In genomic region chr5:5510304-5510887, GRCm38 (mm10) we compare ENCODE assay signal across 13 mouse cellular contexts. TPM values are rescaled to one million over a fixed set of nuclear protein-coding genes. Genes with fewer than 3 reads are reported as not detected.
DNase-seq lines count a peak whose midpoint lies in the region; ATAC-seq and TF ChIP-seq lines count a peak whose summit lies in the region.
"Had no signal": no experiment of that assay in that cellular context is flagged by ENCODE, and none has a peak within 500 bp of the region (broad histone marks: within the 10 kb centered on the region; RNA-seq: fewer than 3 reads in every experiment).

No protein-coding gene starts in this region.

- peaks cover 4% of the 10 kb centered on the region; the same call in 1 of the 2 replicates for H3K36me3 ChIP-seq in hindbrain, embryonic 13.5 days
- no peaks in the 10 kb centered on the region for H3K36me3 ChIP-seq in hindbrain, embryonic 11.5 days (ENCODE audit: control insufficient read depth, insufficient read depth, low read length)
- no peaks in the 10 kb centered on the region for H3K36me3 ChIP-seq in forebrain, postnatal 0 days (ENCODE audit: insufficient read depth)
- no peaks in the 10 kb centered on the region for H3K36me3 ChIP-seq in liver, embryonic 11.5 days (ENCODE audit: control insufficient read depth, insufficient read depth, low read length)

- peak; percentile 27 for DNase-seq in cerebellum, adult 11 months
- no peak for DNase-seq in hindbrain, embryonic 11.5 days (ENCODE audit: low spot score)
- DNase-seq in brain, adult 2 months (ENCODE audit: low read depth, low spot score), result peak; percentile 51
- no peak for DNase-seq in forebrain, postnatal 0 days
- no peak for DNase-seq in liver, embryonic 11.5 days (ENCODE audit: low spot score)
- DNase-seq: adrenal gland, adult 2 months; heart, adult 18-20 months had no signal

- H3K9ac ChIP-seq in hindbrain, embryonic 13.5 days, result 0 out of 2 replicates have a peak overlapping the region, but pooled peaks have one; percentile 8
- H3K9ac ChIP-seq in hindbrain, embryonic 11.5 days (ENCODE audit: low read depth, low read length), result no peak overlapping the region
- no peak overlapping the region for H3K9ac ChIP-seq in forebrain, postnatal 0 days
- H3K9ac ChIP-seq in liver, embryonic 11.5 days (ENCODE audit: low read depth, low read length), result no peak overlapping the region
- H3K9ac ChIP-seq: liver, embryonic 14.5 days; stomach, embryonic 15.5 days had no signal

- no peak for TF ChIP-seq CTCF in forebrain, postnatal 0 days (IDR thresholded peaks at IDR 0.05; ENCODE audit: low read depth)

- H3K27me3 ChIP-seq in hindbrain, embryonic 13.5 days, result no peaks in the 10 kb centered on the region
- H3K27me3 ChIP-seq in hindbrain, embryonic 11.5 days (ENCODE audit: control insufficient read depth, insufficient read depth, low read length), result no peaks in the 10 kb centered on the region
- no peaks in the 10 kb centered on the region for H3K27me3 ChIP-seq in forebrain, postnatal 0 days (ENCODE audit: insufficient read depth, low read length)
- no peaks in the 10 kb centered on the region for H3K27me3 ChIP-seq in liver, embryonic 11.5 days (replicated peaks; ENCODE audit: control insufficient read depth, insufficient read depth, low read length)
- H3K27me3 ChIP-seq: stomach, embryonic 15.5 days had no signal

- 52% methylated on average over 10 of the region's 10 CpGs for WGBS in hindbrain, embryonic 13.5 days
- 63% methylated on average over 10 of the region's 10 CpGs for WGBS in hindbrain, embryonic 11.5 days
- WGBS in forebrain, postnatal 0 days, result 21% methylated on average over 10 of the region's 10 CpGs
- 88% methylated on average over 10 of the region's 10 CpGs for WGBS in liver, embryonic 11.5 days

- no peak overlapping the region for H3K27ac ChIP-seq in hindbrain, embryonic 13.5 days
- no peak overlapping the region for H3K27ac ChIP-seq in hindbrain, embryonic 11.5 days (ENCODE audit: low read depth, low read length)
- H3K27ac ChIP-seq in forebrain, postnatal 0 days (ENCODE audit: low read depth, low read length), result no peak overlapping the region
- H3K27ac ChIP-seq in liver, embryonic 11.5 days (ENCODE audit: low read depth, low read length), result no peak overlapping the region
- H3K27ac ChIP-seq: liver, embryonic 14.5 days; stomach, embryonic 15.5 days had no signal

- no peaks in the 10 kb centered on the region for H3K9me3 ChIP-seq in hindbrain, embryonic 13.5 days
- H3K9me3 ChIP-seq in hindbrain, embryonic 11.5 days (ENCODE audit: control insufficient read depth, low read length), result no peaks in the 10 kb centered on the region
- H3K9me3 ChIP-seq in forebrain, postnatal 0 days (ENCODE audit: low read length), result no peaks in the 10 kb centered on the region
- H3K9me3 ChIP-seq in liver, embryonic 11.5 days (ENCODE audit: control insufficient read depth, low read length), result no peaks in the 10 kb centered on the region
- H3K9me3 ChIP-seq: G1E; stomach, embryonic 15.5 days had no signal

- H3K4me2 ChIP-seq in hindbrain, embryonic 13.5 days, result no peak overlapping the region
- no peak overlapping the region for H3K4me2 ChIP-seq in hindbrain, embryonic 11.5 days (replicated peaks; ENCODE audit: low read depth, low read length)
- H3K4me2 ChIP-seq in forebrain, postnatal 0 days (ENCODE audit: low read depth), result peak overlapping the region; percentile 3; the same call in 1 of the 2 replicates
- no peak overlapping the region for H3K4me2 ChIP-seq in liver, embryonic 11.5 days
- H3K4me2 ChIP-seq: stomach, embryonic 15.5 days had no signal

- H3K4me3 ChIP-seq in hindbrain, embryonic 13.5 days, result no peak overlapping the region
- H3K4me3 ChIP-seq in hindbrain, embryonic 11.5 days (ENCODE audit: low read depth, low read length), result no peak overlapping the region
- no peak overlapping the region for H3K4me3 ChIP-seq in forebrain, postnatal 0 days (ENCODE audit: low read depth, low read length)
- H3K4me3 ChIP-seq in liver, embryonic 11.5 days (ENCODE audit: low read depth, low read length), result no peak overlapping the region
- H3K4me3 ChIP-seq: stomach, embryonic 15.5 days had no signal

- no peak for ATAC-seq in cerebellum, adult (ENCODE audit: insufficient number of reproducible peaks, low FRiP score, low TSS enrichment)
- no peak for ATAC-seq in hindbrain, embryonic 13.5 days (ENCODE audit: low FRiP score)
- no peak for ATAC-seq in hindbrain, embryonic 11.5 days (ENCODE audit: low FRiP score)
- ATAC-seq in forebrain, postnatal 0 days, result no peak
- no peak for ATAC-seq in granulocyte monocyte progenitor cell, adult 5-6 weeks (replicated peaks; ENCODE audit: poor library complexity, severe bottlenecking)
- no peak for ATAC-seq in liver, embryonic 11.5 days (replicated peaks; ENCODE audit: low FRiP score)

- H3K4me1 ChIP-seq in hindbrain, embryonic 13.5 days (replicated peaks), result peaks cover 24% of the 10 kb centered on the region
- peaks cover 4% of the 10 kb centered on the region; the same call in 1 of the 2 replicates for H3K4me1 ChIP-seq in hindbrain, embryonic 11.5 days (replicated peaks; ENCODE audit: control insufficient read depth, insufficient read depth, low read length)
- 0 out of 2 replicates have a peak, but pooled peaks cover 4% of the 10 kb centered on the region for H3K4me1 ChIP-seq in forebrain, postnatal 0 days (ENCODE audit: insufficient read depth)
- H3K4me1 ChIP-seq in liver, embryonic 11.5 days (replicated peaks; ENCODE audit: control insufficient read depth, insufficient read depth, low read length), result no peaks in the 10 kb centered on the region

RNA-seq across cellular contexts. Expression of gene Cldn12, which starts 4.4 kb away (rescaled TPM):
- polyA plus RNA-seq in hindbrain, embryonic 13.5 days (2015; fragmentation: Nextera tagmentation; extraction: Ambion mirVana), result 18.9 and 20.6 TPM in 2 replicates
- polyA plus RNA-seq in hindbrain, embryonic 11.5 days (2014; fragmentation: Nextera tagmentation; extraction: Ambion mirVana), result 25.7 and 30.9 TPM in 2 replicates
- 17.8 and 22.5 TPM in 2 replicates for total RNA-seq in forebrain, postnatal 0 days (2014; rRNA removed)
- 10.1 and 13.0 TPM in 2 replicates for polyA plus RNA-seq in forebrain, postnatal 0 days (2015; fragmentation: Nextera tagmentation; extraction: Ambion mirVana)
- total RNA-seq in granulocyte monocyte progenitor cell, adult 5-6 weeks (2014; fragmentation: Nextera tagmentation), result 1.4 and 3.4 TPM in 2 replicates
- total RNA-seq in granulocyte monocyte progenitor cell, adult 5-6 weeks (2017), result 4.2 and 7.5 TPM in 2 replicates
- polyA plus RNA-seq in liver, embryonic 11.5 days (2014; fragmentation: Nextera tagmentation; extraction: Ambion mirVana), result 14.1 and 16.9 TPM in 2 replicates

RNA-seq across cellular contexts. Expression of gene 1700015F17Rik, which starts 31.5 kb away (rescaled TPM):
- polyA plus RNA-seq in hindbrain, embryonic 13.5 days (2015; fragmentation: Nextera tagmentation; extraction: Ambion mirVana), result not detected in 2 replicates
- polyA plus RNA-seq in hindbrain, embryonic 11.5 days (2014; fragmentation: Nextera tagmentation; extraction: Ambion mirVana), result not detected in 2 replicates
- total RNA-seq in forebrain, postnatal 0 days (2014; rRNA removed), result not detected in 2 replicates
- 0.23 and 0.45 TPM in 2 replicates for polyA plus RNA-seq in forebrain, postnatal 0 days (2015; fragmentation: Nextera tagmentation; extraction: Ambion mirVana)
- not detected in 2 replicates for total RNA-seq in granulocyte monocyte progenitor cell, adult 5-6 weeks (2014; fragmentation: Nextera tagmentation)
- not detected in 2 replicates for total RNA-seq in granulocyte monocyte progenitor cell, adult 5-6 weeks (2017)
- polyA plus RNA-seq in liver, embryonic 11.5 days (2014; fragmentation: Nextera tagmentation; extraction: Ambion mirVana), result not detected in 2 replicates
- total RNA-seq: adrenal gland, adult 2 months; G1E; heart, adult 18-20 months had no signal
- polyA plus RNA-seq: adrenal gland, adult 2 months; G1E; liver, embryonic 14.5 days; stomach, embryonic 15.5 days had no signal

RNA-seq across cellular contexts. Expression of gene Gtpbp10, which starts 48.9 kb away (rescaled TPM):
- polyA plus RNA-seq in hindbrain, embryonic 13.5 days (2015; fragmentation: Nextera tagmentation; extraction: Ambion mirVana), result 20.6 and 26.1 TPM in 2 replicates
- 34.5 and 37.2 TPM in 2 replicates for polyA plus RNA-seq in hindbrain, embryonic 11.5 days (2014; fragmentation: Nextera tagmentation; extraction: Ambion mirVana)
- total RNA-seq in forebrain, postnatal 0 days (2014; rRNA removed), result 26.3 and 27.9 TPM in 2 replicates
- 10.7 and 12.7 TPM in 2 replicates for polyA plus RNA-seq in forebrain, postnatal 0 days (2015; fragmentation: Nextera tagmentation; extraction: Ambion mirVana)
- total RNA-seq in granulocyte monocyte progenitor cell, adult 5-6 weeks (2014; fragmentation: Nextera tagmentation), result 24.7 and 27.8 TPM in 2 replicates
- total RNA-seq in granulocyte monocyte progenitor cell, adult 5-6 weeks (2017), result 31.3 and 37.1 TPM in 2 replicates
- 24.0 and 25.8 TPM in 2 replicates for polyA plus RNA-seq in liver, embryonic 11.5 days (2014; fragmentation: Nextera tagmentation; extraction: Ambion mirVana)

Comparison
In these comparisons a context has a peak if more than half of its experiments do, and no peak if none do; other contexts are left out.
1. DNase-seq: peak in cerebellum, adult 11 months (single experiment) and brain, adult 2 months (single experiment); none in hindbrain, embryonic 11.5 days (single experiment), forebrain, postnatal 0 days (single experiment) and liver, embryonic 11.5 days (single experiment).